Mouse (Mus musculus): ENCODE results near the gene Gm28048.

The Gm28048 gene

DNA sequence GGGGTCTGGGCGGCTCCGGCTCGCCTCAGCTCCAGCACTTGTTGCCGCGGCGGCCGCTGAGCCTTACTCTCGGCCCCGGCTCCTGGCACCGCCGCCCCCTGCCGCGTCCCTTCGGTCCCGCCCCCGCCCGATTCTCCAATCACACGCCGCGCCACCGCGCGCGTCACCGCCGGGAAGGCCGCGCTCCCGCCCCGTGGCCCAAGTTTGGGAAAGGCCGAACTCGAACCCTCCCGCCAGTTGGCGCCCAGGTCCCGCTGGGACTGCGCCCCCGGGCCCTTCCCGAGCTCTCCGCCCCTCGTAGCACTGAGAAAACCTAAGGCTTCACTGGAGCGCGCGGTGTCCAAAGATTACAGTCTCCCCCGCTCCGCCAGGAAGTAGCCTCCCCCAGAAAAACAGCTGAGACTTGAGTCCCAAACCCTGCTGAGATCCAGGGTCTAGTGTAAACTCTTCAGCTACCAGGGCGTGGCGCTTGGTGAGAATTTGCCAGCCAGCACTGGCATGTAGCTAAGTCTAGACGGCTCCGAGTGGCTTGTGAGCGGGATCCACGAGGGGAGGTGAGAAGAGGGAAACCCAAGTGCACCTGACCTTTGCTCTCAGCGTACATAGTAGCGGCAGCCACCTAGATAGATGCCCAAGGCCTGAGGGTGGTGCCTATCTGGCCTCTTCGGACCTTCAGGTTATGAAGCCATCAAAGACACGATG lies 122.1 kb downstream of the Gm28048 start:
- peak; percentile 85 to 86 for DNase-seq (ENCODE audit: low spot score in 2 of 2)

DNA sequence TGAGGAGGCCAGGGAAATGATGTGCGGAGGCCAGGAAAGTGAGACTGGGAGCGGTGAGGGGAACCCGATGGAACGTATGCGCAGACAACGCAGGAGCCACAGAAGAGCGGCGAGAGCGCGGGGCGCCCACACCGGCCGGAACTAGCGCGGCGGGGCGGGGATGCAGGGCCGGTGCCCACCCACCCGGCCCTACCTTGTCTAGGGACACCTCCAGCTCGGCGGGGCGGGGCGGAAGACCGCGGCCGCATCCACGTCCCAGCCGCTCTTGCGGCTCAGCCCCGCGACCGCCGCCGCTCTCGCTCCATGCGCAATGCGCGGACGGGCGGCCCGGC lies 122.6 kb downstream of the Gm28048 start:
- no peak for DNase-seq (ENCODE audit: low spot score in 2 of 2)

DNA sequence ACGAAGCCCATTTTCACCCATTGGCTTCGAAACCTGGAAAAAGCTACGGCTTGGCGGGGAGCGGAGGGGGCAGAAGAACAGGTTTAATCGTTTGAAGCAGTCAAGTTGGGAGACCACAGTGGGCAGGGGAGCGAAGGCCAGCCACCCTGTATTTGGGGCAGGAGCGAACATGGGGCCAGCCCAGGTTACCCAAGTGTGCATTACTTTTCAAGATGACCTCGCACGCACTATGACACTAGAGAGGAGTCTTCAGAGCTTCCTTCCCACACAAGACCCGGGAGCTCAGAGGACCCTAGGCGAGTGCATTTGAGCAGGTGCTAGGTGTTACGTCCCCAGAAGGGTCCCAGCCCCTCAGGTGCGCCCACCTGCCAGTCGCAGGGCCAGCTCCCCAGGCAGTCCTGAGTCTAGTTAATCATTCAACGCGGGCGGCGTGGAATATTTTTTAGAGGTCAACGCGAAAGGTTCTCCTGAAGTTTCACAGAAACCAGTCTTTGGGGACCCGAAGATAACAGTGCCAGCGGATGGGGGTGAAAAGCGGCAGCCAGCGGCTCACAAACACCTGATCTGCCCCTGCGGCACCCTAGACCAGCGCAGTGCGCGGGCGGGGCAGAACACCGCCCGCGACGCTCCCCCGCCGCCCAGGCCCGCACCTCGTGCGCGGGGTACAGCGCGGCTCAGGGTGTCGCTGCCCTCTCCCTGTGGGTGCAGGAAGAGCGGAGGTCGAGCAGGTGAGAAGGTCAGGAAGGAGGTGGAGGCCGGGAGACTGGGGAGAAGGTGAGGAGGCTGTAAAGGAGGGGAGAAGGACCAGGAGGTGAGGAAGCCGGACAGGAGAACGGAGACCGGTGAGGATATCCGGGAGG lies 123.2 kb downstream of the Gm28048 start:
- peak in 1 of 2 experiments; percentile 60 for DNase-seq (ENCODE audit: low spot score in 2 of 2)

DNA sequence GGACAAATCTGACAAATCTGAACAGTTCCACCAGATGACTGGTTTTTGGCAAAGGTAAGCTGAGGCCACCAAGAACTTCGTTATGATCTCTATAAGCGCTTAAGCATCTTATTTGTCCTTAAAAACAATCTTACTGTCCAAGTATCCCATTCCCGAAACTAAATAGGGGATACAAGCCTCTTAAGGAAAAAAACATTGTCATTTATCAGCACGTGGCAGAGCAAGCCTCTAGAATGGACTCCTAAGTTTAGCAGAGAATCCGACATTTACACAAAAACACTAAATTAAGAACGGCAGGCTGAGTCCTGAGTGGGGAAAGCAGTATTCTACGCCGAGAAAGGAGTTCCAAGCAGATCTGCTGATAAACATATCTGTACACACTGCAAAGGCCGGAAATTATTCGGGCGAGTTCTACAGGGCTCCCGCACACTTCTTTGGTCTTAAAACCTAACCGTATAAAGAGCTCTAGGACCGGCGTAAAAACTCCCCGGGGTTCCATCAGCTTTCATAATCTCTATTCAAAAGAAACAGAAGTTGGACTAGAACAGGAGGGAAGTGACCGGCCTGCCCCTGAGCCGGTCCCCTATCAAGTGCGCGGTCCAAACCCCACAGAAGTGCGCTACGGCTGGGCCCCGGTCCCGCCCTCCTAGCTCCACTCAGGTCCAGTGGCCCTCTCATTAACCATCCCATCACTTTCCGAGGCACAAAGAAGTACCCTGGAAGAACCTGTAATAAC lies 124.0 kb downstream of the Gm28048 start:
- peak in 1 of 2 experiments; percentile 34 for DNase-seq (ENCODE audit: low spot score in 2 of 2)

DNA sequence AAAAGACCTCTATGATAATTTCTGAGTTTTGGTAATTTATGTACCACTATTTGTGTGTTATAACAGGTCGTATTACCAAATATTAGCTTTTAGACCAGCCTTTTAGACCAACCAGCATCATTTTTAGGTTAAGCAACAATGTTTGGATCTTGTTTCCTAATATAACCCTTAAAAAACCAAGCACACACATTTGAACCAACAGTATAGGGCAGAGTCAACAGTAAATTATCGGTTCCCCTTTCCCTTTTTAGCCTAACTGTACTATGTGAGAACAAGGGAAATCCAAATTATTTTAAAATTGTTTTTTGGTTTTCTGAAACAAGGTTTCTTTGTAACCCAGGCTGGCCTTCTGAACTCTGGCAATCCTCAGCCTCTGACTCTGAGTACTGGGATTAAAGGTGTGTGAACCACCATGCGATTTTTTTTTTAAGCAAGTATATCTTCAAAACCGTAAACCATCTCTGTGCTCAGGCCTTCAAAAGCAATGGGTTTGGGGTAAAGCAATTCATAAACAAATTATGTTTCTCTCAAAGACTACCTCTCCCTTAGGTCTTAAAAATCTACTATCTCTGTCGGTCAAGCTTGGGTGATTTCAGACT lies 124.7 kb downstream of the Gm28048 start:
- no peak for DNase-seq (ENCODE audit: low spot score in 2 of 2)

DNA sequence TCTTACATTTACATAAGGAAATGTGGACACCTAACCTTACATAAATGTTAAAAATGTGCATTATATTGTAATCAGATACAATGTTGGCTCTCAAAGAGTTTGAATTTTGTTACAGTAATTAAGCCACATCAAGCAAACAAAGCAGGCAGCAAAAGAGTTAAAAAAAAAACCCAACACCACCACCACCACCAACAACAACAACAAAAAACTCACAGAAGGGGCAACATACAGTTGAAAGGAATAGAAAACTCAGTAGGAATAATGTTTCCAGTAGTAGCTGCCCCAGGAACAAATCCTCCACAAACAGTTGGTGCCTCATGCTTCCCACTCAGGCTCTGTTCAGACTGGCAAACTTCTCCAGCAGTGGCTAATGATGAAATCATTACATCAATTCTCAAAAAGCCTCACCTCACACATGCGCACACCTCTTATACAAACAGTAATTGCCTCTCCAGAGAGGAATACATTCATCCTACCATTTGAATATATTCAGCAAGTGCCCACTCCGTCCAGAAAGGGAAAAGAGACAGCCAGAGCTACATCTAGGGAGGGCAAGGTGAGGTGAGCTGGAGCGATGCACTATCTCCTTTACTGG lies 125.4 kb downstream of the Gm28048 start:
- DNase-seq (ENCODE audit: low spot score in 2 of 2): no peak

DNA sequence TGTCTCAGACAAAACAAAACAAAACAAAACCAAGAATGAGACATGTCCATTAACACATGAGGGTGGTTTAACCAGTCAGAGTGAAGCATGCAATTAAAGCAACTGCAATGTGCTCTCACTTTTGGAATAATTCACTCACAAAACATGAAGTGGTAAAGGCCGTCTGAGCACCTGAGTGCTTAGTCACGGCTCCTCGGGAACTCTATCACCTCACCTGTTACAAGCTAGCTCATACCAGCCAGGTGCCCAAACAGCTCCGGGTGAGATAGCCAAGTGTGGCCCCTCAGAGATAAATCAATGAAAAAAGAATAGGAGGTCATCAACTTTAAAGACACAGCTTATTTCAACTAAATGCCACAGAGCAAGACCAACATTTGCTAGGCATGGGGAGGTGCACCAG lies 127.3 kb downstream of the Gm28048 start:
- DNase-seq (ENCODE audit: low spot score in 2 of 2): no peak

DNA sequence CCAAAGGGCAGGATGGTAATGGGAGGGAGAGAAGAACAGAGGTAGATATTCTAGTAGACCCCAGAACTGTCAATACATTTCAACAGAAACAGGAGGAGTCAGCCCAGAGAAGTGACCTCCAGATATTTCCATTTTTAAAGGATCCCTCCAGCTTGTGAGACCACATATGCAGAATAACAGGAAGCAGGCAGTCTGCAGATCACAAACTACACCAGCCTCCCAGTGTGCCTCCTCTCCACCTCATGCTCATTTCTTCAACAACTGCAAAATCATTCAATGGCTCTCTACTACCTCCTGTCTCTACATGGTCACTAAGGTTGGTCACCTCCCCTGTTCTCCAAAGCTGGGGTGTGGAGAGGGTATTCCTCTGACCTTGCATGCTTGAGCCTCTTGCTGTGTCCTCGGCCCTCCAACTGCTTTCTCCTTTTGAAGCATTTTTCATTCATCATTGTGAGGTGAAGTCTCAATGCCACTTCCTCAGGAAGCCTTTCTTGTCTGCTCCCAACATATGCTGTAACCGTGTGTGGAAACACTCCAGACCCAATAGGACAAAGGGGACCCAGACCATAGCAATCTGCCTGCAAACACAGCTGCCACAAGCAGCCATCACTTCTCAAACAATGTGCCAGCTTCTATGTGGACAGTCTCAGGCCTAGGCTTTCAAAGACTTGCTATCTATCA lies 128.3 kb downstream of the Gm28048 start:
- DNase-seq (ENCODE audit: low spot score in 2 of 2): no peak

DNA sequence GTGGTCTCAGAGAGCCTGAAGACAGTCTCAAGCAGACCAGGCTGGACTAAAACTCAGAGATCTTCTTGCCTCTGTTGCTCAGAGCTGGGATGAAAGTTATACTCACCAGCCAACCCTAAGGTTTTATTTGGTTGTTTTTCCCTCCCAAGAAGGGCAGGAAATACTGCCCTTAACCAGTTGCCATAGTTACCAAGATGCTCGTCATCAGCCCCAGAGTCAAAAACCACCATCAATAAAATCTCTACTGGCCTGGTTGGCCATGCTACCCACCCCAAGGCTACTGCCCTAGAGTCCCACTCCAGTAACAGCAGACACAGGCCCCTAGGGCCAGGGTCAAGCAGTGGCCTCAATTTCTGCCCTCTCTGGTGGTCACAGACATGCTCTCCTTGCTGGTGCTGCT lies 129.4 kb downstream of the Gm28048 start:
- no peak for DNase-seq (ENCODE audit: low spot score in 2 of 2)

DNA sequence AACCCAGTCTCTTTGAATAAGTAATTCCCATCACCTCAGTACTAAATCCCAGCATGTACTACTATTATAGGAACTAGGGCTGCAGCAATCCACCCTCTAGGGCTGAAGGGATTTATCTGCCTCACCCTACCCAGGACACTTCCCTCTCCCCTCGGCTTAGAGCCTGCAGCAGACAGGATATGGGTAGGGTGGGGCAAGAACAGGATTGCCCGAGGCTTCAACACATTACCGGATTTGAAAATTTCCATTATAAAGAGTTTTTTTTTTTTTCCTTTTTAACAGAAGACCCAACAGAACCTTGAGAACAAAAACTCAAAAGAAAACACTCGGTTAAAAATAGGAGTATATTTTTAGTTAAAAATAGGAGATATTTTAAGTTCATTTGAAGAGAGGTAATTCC lies 130.5 kb downstream of the Gm28048 start:
- no peak for DNase-seq (ENCODE audit: low spot score in 2 of 2)

DNA sequence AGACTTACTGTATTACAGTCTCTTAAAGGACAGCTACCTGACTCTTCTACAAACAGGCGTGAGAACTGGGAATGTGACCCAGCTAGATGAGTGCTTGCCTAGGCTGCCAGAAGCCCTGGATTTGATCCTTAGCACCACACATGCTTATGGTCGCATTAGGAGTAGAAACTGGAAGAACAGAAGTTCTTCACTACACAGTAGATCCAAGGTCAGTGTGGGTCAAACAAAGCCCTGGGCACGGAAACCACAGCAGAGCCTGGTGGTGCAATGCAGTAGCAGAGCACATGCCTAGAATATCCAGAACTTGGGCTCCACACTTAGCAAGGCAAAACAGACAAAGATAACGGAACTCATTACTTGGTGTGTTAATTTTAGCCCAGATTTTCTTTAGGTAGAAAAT lies 131.8 kb downstream of the Gm28048 start:
- DNase-seq (ENCODE audit: low spot score in 2 of 2): no peak

DNA sequence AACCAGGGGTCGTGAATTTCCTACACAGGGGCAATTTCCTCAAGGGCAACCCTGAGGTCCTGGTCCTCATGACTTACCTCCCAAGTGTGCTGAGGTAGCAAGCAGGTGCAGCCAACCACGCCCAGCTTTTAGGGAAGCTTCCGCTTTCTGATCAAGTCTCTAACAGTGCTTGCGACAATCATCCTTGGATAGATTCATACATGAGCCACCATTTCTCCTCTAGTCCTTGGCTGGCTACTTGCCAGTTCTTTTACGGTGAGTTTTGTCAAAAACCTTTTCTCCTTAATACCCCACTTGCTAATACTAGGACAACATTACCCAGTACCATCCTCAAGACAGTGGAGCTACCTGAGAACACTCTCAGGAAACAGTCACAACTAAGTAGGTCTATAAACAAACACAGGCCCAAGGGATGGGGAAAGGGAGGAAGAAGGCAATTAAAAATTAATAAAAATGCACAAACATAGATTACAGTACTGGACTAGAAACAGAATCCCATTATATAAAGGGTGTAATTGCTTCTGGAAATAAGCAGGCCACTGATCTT lies 133.2 kb downstream of the Gm28048 start:
- no peak for DNase-seq (ENCODE audit: low spot score in 2 of 2)

DNA sequence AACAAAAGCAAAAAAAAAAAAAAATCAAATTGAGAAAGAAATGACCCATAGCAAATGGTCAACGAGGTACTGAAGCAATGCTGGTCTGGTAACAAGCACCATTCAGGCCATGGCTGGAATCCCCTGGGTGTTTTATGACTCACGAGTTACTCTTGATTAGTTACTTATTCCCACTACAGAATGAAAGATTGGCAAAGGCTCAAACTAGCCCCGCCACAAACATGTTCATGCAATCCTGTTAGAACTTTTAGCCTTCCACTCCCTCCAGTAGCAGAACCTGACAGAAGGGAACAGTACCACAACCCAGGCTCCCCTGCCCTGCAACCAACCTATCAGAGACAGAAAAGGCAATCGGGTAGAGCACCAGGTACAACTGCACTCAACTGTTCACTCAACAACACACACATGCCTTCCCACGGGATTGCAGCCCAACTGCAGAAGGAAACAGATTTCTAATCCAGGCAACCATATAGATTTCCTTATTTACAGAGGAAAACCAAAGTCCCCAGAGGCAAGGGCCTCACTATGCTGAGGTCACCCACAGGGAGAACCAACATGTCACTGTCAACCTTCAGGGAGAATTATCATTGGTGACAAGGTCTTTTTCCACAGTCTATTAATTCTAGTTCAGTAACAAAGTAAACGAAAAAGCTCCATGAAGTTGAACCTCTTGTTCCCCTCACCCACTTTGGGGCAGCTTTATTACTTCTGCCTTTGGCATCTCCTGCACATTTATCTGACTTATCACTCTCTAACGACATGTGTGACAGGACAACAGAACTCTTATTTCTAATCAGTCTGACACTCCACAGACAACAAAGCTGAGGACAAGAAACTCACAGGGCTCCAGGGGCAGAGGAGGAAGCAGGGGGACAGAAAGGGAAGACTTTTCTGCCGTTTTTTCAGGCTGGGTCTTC lies 133.9 kb downstream of the Gm28048 start:
- DNase-seq (ENCODE audit: low spot score in 2 of 2): peak in 1 of 2 experiments; percentile 55

DNA sequence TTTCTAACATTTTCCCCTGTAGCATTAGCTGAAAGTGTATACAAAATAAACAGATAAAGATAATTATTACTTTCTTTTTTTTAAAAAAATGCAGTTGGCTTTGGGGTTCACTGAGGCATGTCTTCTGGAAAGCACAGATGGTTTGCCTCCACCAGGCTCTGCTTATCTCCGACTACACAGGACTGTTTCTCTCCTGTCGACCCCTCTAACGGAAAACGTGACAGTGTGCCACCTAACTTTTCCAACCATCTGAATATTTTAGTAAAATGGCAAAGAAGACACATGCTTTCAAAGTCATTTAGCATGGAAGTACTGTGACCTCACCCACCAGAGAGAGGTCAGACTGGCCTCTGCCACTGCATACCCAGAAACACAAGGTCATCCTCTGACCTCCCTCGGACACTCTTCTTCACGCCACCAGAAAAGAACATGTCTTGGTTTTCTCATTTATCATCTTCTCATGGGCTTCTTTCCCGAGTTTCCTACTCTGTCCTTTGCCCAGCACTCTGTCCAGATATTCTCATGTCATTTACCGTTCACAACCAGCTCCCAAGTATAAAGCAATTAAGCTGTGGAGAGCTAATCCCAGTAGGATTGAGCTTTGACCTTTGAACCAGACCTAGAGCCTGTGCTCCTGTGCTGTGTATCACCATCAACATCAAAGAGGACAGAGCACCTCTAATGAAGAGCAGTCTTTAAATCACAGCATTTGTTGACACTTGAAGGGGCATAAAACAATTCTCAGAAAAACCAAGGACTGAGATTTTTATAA lies 134.7 kb downstream of the Gm28048 start:
- no peak for DNase-seq (ENCODE audit: low spot score in 2 of 2)

DNA sequence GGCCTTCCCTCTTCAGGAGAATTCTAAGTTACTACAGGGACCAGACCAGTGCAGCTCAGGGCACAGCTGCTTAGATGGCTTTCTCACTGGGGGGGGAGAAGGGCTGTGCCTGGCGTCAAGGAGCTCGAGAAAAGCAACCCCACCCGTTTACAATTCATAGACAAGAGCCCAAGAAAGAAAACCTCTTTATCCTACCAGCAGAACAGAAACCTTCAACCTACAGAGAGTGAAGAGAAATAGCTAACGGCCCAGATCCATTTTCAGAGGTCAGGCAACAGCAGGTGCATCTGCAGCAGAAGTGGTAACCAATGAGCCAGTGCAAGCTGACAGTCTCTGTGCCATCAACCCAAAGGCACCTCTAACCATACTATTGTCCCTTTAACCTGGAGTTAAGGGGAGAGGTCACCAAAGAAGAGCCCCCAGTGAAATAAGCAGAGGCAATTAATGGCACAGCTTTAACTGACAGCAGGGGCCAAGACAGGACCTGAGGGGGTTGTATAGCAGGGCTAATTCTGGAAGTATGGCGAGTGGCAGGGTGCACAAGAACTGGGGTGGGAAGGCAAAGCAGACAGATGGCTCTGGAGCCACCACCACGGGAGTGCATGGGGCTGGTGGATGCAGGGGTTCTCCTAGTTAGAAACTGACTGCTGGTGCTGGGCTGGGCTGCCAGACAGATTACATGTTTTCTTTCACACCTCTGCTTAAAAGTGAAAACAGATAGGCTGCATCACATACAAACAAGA lies 135.6 kb downstream of the Gm28048 start:
- no peak for DNase-seq (ENCODE audit: low spot score in 2 of 2)

DNA sequence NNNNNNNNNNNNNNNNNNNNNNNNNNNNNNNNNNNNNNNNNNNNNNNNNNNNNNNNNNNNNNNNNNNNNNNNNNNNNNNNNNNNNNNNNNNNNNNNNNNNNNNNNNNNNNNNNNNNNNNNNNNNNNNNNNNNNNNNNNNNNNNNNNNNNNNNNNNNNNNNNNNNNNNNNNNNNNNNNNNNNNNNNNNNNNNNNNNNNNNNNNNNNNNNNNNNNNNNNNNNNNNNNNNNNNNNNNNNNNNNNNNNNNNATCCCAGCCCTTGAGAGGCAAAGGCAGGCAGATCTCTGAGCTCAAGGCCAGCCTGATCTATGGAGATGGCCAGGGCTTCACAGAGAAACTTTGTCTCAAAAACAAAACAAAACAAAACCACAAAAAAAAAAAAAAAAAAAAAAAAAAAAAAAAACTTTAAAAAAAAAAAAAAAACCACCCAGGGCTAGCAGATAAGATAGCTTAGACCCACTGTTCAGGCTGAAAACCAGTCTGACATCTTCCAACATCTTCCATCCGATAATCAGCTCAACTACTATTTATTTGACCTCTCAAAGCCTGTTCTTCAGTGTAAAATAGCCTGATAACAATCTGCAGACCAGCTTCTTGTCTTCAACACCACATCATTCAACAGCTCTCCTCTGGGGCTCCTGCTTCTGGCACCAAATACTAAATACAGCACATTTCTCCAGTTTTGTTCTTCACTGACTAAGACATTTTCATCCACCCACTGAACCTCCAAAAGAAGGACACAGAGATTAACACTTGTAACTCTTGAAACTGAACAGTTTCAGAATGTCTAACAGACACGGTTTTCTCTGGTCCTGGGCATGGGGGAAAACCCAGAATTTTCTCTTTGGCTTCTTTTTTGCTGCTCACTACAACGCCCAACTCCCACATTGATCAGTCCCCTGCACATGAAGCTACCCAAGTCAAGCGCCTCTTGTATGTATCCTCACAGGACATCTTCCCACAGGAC lies 136.9 kb downstream of the Gm28048 start:
- DNase-seq (ENCODE audit: low spot score in 2 of 2): no peak

DNA sequence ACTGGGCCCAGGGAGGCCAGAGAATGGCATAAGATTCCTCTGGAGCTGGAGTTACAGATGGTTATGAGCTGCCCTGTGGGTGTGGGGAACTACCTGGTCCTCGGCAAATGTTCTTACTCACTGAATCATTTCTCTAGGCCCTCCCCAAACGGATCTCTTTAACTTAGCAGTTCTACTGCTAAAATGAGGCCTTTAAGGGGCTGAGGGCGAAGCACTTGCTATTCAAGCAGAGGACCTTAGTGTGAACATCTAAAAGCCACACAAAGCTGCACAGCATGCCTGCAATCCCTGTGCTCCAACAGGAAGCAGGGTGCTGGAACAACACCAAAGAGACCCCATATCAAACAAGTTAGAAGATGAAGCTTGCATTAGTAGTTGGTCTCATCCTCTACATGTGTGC lies 142.4 kb downstream of the Gm28048 start:
- DNase-seq (ENCODE audit: low spot score in 2 of 2): no peak
